Mouse (Mus musculus) left cerebral cortex, adult 2 months (tissue): ENCODE measurements around the gene Degs1. TPM values are rescaled to one million over a fixed set of nuclear protein-coding genes. Genes with fewer than 3 reads are reported as not detected.
"Not testable (repeated sequence)": the region's sequence is repeated elsewhere in the genome, so short reads cannot be mapped to it uniquely, and the experiment has no call there.

Experiments
- DNase-seq, 2 experiments: peaks; one replicate each; pipeline ENCODE4 v3.0.0; 2021 to 2022; ENCODE audit warnings: low spot score in 2 of 2, mixed read lengths in 1 of 2; ENCODE audit errors: extremely low spot score in 1 of 2
- H3K27ac ChIP-seq: fragments of 200-600 bp; 2 replicates; pipeline ENCODE4 v1.8.1; 2022
- H3K4me3 ChIP-seq: fragments of 200-600 bp; 2 replicates; pipeline ENCODE4 v1.8.1; 2022
- CTCF ChIP-seq: fragments of 200-600 bp; IDR thresholded peaks from 2 replicates; pipeline ENCODE4 v1.8.1; 2022; ENCODE audit warnings: antibody characterized with exemption, mild to moderate bottlenecking, moderate library complexity
- intact Hi-C: fragments of 180-260 bp; cut with DNase I; formaldehyde crosslinking; loops from one replicate; pipeline ENCODE4 v1.15.1; 2025
- total RNA-seq, 2 experiments: library from RNA; stranded (reverse); gene quantifications; 2 replicates each; pipeline ENCODE4 v1.2.3; 2021

Gene Degs1
- total RNA-seq, 2 experiments from 2014 or later = 58.8 to 62.4 TPM

DNA sequence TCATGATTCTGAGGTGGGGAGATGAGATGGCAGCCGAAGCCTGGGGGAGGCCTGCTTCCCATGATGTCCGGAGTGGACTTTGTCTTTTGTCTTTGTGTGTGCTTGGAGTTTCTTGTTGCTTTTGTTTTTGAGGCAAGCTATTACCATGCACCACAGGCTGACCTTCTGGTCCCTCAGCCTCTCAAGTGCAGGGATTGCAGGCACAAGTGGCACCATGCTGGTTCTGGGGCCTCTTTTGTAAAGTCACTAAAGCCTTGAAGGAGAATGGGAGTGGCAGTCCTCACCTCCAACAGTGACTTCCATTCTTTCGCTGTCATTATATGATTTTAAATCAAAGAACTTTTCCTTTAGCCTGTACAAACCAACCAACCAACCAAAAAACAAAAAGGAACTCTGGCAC is 14.6 kb upstream of the Degs1 start:
- no peak overlapping the region for H3K27ac ChIP-seq
- intact Hi-C loops = no loop called here
- no peak for TF ChIP-seq CTCF

DNA sequence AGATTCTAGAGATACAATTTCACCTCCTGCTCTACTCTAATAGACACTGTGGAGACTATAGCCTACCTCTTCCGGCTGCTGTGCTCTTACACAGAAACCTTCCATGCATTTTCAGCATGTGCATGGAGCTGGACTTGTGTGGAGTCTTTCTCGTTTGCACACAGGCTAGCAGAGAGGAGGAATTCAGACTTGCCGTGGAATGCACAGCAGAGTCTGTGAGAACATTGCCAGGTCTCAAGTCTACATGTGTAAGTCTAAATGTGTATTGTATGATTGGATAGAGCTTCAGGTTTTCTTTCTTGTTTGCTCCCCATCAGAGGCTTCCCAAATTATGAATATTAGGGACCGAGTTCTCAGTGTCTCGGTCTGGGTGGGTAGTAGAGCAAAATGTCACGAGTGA is 14.2 kb upstream of the Degs1 start:
- Histone ChIP-seq H3K27ac (no peak overlapping the region), H3K4me3 (no peak overlapping the region)
- no peak for TF ChIP-seq CTCF
- intact Hi-C loops = no loop called here
- DNase-seq = no peak

More for the DNA sequence above, 14.6 kb upstream of the Degs1 start:
- no peak for DNase-seq
- no peak overlapping the region for H3K4me3 ChIP-seq

DNA sequence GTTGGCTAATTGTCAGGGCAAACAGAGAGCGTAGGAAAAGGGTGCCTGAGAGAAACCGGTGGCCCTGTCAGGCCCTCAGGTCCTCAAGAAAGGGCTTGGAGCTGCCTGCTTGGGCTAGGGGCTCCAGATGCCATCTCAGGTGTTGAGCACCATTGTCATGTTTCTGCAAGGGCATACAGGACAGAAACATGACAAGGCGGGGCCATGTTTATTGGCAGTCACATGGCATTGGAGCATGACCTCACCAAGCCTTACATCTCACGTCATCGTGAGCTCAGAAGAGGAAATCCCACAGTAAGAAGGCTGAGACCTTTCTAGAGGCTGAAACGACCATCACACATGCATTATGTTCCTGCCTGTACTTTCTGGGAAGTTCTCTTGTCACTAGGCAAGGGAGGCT is 13.5 kb upstream of the Degs1 start:
- DNase-seq = no peak
- no peak for TF ChIP-seq CTCF
- no peak overlapping the region for H3K4me3 ChIP-seq
- intact Hi-C loops = no loop called here
- no peak overlapping the region for H3K27ac ChIP-seq

DNA sequence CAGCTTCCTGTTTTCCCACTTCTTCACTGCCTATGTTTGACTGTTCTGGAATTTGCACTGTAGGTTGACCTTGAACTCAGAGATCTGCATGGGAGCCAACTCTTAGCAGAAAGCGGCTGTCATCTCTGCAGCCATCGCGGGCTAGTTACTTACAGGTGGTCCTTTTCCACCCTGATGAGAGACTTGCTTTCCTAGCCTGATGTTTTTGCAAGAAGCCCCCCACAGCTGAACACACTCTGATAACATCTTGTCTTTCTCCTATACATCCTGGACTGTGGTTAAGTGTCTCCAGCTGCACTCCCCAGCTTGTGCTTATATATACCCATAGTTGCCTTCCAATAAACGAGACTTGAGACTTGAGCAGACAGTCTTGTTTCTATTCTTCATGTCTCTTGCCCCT is 9.7 kb upstream of the Degs1 start:
- intact Hi-C loops = no loop called here
- H3K27ac ChIP-seq = no peak overlapping the region
- no peak for DNase-seq
- no peak overlapping the region for H3K4me3 ChIP-seq
- no peak for TF ChIP-seq CTCF

DNA sequence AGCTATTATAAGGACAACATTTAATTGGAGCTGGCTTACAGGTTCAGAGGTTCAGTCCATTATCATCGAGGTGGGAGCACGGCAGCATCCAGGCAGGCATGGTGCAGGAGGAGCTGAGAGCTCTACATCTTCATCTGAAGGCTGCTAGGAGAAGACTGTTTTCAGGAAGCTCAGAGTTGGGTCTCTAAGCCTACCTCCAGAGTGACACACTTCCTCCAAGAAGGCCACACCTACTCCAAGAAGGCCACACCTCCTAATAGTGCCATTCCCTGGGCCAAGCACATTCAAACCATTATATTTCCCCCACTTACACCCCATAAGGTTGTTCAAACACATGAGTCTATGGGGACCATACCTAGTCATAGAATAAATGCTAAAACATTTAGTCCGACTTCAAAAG is 8.1 kb upstream of the Degs1 start:
- H3K4me3 ChIP-seq, H3K27ac ChIP-seq, intact Hi-C loops, DNase-seq: not testable (repeated sequence)

DNA sequence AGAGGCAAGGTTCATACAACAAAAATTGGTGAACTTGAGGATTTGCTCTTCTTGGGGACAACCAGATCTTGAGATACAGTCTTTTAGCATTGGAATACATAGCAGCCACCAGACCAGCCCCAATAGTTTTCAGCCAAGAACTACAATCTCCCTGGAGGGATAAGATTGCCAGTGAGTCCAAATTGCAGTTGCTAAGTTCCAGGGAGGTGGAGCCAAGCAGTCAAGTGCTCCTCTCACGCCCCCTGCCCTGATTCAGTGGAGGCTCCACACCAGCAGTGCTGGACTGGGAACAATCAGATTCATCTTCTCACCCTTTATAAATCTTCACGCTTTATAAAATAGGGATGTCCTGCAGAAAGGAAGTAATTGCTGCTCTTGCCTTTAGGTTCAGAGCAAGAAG is 7.2 kb upstream of the Degs1 start:
- intact Hi-C loops = loop anchor here (10.0 kb wide), 1 partner anchor 1745 kb away; the partner anchor contains the start of gene 1700056E22Rik
- no peak for TF ChIP-seq CTCF
- H3K27ac ChIP-seq = no peak overlapping the region
- no peak overlapping the region for H3K4me3 ChIP-seq
- DNase-seq = no peak

DNA sequence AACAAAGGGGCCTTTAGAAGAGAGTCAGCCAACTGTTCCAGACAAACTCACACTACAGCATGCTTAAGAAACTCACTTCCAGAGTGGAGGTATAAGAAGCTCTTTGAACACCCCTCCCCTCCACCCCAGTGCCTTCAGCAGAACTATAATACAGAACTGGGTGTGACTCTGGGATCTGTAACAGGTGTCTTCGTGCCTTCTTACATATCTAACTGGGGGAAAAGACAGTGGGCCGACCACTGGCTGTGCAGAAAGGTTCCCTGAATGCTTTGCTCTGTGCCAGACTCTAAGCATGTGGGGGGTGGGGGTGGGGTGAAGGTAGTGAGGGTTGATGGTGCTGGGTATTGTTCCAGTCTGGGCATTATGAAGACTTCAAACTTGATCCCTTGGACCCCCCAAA is 6.0 kb upstream of the Degs1 start:
- intact Hi-C loops = loop anchor here (10.0 kb wide), 1 partner anchor 1746 kb away; the partner anchor contains the start of gene 1700056E22Rik
- H3K4me3 ChIP-seq = no peak overlapping the region
- H3K27ac ChIP-seq = no peak overlapping the region; the same call in 1 of the 2 replicates
- DNase-seq = no peak
- no peak for TF ChIP-seq CTCF

DNA sequence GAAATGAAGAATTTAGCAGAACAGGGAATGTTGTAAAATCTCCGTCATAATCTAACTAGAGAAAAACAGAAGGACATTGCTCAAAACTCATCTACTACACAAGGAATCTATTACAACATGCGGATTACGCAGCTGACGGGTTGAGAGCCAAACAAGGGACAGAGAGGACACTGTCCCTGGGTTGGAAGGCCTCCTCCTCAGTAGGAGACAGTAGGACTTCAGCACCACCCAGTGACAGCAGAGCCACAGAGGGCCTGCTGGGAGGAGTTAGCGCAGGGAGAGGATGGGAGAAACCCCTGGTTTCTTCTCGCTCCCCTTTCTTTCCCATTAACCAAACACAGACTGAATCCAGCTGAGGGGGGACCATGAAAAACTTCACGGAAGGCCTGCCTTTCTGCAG is 5.2 kb upstream of the Degs1 start:
- H3K4me3 ChIP-seq = no peak overlapping the region
- H3K27ac ChIP-seq = peak overlapping the region; percentile 24; the same call in 1 of the 2 replicates
- intact Hi-C loops = loop anchor here (10.0 kb wide), 1 partner anchor 1747 kb away; the partner anchor contains the start of gene 1700056E22Rik
- no peak; the same call in 1 of the 2 replicates for TF ChIP-seq CTCF
- DNase-seq = no peak

DNA sequence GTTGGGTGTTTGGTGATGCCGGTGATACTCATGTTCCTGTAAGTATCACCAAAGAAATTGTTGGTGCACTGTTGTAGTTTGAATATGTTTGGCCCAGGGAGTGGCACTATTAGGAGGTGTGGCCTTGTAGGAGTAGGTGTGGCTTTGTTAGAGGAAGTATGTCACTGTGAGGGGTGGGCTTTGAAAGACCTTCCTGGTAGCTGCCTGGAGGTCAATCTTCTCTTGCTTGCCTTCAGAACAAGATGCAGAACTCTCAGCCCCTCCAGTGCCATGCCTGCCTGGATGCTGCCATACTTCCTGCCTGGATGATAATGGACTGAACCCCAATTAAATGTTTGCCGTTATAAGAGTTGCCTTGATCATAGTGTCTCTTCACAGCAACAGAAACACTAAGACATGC is 2.2 kb upstream of the Degs1 start:
- intact Hi-C loops = loop anchor here (10.0 kb wide), 1 partner anchor 1750 kb away; the partner anchor contains the start of gene 1700056E22Rik
- no peak for TF ChIP-seq CTCF
- no peak for DNase-seq
- H3K4me3 ChIP-seq = no peak overlapping the region
- no peak overlapping the region for H3K27ac ChIP-seq

DNA sequence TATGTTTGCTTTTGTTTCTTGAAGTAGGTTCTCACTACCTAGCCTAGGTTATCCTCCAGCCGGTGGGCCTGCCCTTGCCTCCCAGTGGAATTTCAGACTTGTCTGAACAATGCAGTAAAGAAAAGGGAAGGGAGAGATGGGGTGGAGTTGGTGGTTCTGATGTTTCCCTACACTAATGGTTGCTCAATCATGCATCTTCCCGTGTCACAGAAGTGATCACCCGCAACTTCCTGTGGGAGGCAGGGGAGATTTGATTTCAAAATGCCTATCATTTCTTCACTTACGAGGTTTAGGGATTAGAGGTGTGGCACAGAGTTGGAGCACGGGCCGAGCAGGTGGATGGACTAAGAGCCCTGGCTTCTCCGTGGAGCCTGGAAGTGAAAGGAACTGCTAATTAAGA is 627 bp upstream of the Degs1 start:
- intact Hi-C loops = loop anchor here (2.0 to 10.0 kb wide), 2 partner anchors 58 to 1752 kb away; partner anchors contain the start of genes 1700056E22Rik and Fbxo28
- Histone ChIP-seq H3K4me3 (peak overlapping the region; percentile 77), H3K27ac (no peak overlapping the region)
- no peak for DNase-seq
- no peak for TF ChIP-seq CTCF

DNA sequence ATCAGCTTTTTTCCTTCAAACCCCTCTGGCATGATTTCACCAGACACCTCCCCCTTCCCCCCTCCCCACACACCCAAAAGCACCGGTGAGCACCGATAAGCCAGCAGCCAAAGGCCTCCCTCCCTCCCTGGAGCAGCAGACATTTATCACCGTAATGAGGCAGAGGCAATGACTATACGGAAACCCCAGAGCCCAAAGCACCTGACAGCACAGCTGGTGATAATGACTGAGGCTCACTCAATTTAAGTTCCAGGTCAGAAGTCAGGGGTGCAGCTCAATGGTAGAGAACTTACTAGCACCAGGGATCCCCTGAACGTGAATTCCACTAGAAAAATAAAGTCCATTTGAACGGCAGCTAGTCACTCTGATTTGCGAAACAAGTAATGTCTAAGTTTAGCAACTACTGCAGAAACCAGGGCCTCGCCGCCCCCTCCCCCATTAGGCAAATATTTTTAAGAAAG is 1.3 kb downstream of the Degs1 start:
- TF ChIP-seq CTCF = no peak
- DNase-seq = no peak
- intact Hi-C loops = loop anchor here (10.0 kb wide), 1 partner anchor 1754 kb away; the partner anchor contains the start of gene 1700056E22Rik
- H3K27ac ChIP-seq = peak overlapping the region; percentile 90
- H3K4me3 ChIP-seq = peak overlapping the region; percentile 77

DNA sequence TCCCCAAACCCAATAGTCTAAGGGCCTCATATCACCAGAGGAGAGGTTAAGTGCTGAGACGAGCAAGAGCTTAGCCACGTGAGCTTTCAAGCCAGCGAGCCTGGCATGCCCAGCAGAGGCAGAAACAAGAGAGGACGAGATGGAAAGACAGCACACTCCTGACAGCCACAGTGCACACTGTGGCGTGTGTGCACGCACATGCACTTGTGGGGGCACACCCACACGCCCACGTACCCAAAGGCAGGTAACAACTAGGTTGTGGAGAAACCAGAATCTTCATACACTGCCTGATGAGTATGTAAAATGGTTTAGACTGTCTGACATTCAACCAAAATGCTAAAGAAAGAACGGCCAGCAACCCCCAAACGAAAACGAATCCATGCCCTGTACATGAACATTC is 2.0 kb downstream of the Degs1 start:
- DNase-seq = no peak
- peak overlapping the region; percentile 90; the same call in 1 of the 2 replicates for H3K27ac ChIP-seq
- no peak for TF ChIP-seq CTCF
- peak overlapping the region; percentile 77 for H3K4me3 ChIP-seq
- intact Hi-C loops = loop anchor here (10.0 kb wide), 1 partner anchor 1754 kb away; the partner anchor contains the start of gene 1700056E22Rik

DNA sequence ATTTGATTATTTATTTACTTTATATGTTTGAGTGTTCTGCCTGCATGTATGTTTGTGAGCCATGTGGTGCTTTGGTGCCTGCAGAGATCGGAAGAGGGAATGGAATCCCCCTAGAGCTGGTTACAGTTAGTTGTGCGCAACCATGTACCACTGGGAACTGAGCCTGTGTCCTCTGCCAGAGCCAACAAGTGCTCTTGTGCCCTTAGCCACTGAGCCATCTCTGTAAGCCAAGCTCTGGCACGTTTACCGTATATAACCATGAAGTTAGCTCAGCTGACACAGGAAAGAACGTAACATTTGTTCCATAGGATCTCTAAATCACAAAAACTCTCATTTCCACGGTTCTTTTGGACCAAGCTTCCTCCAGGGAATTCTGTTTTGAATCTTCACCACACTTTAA is 2.6 kb downstream of the Degs1 start:
- H3K4me3 ChIP-seq = no peak overlapping the region; the same call in 1 of the 2 replicates
- no peak for TF ChIP-seq CTCF
- intact Hi-C loops = loop anchor here (10.0 kb wide), 1 partner anchor 1755 kb away; the partner anchor contains the start of gene 1700056E22Rik
- DNase-seq = no peak
- H3K27ac ChIP-seq = no peak overlapping the region
